Mouse (Mus musculus): Measurements from ENCODE around the gene Efcab5.

- TF ChIP-seq CTCF (IDR thresholded peaks at IDR 0.05; ENCODE audit: low read depth, low read length) (no peak), POLR2A (IDR thresholded peaks at IDR 0.05; ENCODE audit: borderline replicate concordance, low read depth, low read length) (no peak)
These were observed 4.6 kb upstream of the Efcab5 start for GRCm38 (mm10) chr11:77193410-77193809.
